10 mouse cellular contexts compared by ENCODE assay signal in genomic region chr13:62908163-62908559, GRCm38 (mm10). TPM values are rescaled to one million over a fixed set of nuclear protein-coding genes. Genes with fewer than 3 reads are reported as not detected.
DNase-seq lines count a peak whose midpoint lies in the region; ATAC-seq and TF ChIP-seq lines count a peak whose summit lies in the region.
"Had no signal": no experiment of that assay in that cellular context is flagged by ENCODE, and none has a peak within 500 bp of the region (broad histone marks: within the 10 kb centered on the region; RNA-seq: fewer than 3 reads in every experiment).

No protein-coding gene starts in this region.

- no peaks in the 10 kb centered on the region for H3K27me3 ChIP-seq in intestine, postnatal 0 days (replicated peaks; ENCODE audit: control insufficient read depth, insufficient read depth, low read length)
- H3K27me3 ChIP-seq in heart, embryonic 12.5 days (replicated peaks): no peaks in the 10 kb centered on the region

- no peaks in the 10 kb centered on the region for H3K36me3 ChIP-seq in intestine, postnatal 0 days (ENCODE audit: control insufficient read depth, insufficient read depth)
- no peaks in the 10 kb centered on the region for H3K36me3 ChIP-seq in heart, embryonic 12.5 days

- 14% methylated on average over 8 of the region's 8 CpGs for WGBS in intestine, postnatal 0 days
- 38% methylated on average over 8 of the region's 8 CpGs for WGBS in heart, embryonic 12.5 days

- TF ChIP-seq CTCF in intestine, postnatal 0 days (IDR thresholded peaks at IDR 0.05; ENCODE audit: low read depth): no peak

- 0 out of 2 replicates have a peak, but pooled peaks cover 4% of the 10 kb centered on the region for H3K4me1 ChIP-seq in intestine, postnatal 0 days (replicated peaks; ENCODE audit: control insufficient read depth, insufficient read depth, low read length)
- peaks cover 6% of the 10 kb centered on the region; the same call in 1 of the 2 replicates for H3K4me1 ChIP-seq in heart, embryonic 12.5 days (replicated peaks)

- no peak overlapping the region for H3K9ac ChIP-seq in intestine, postnatal 0 days (ENCODE audit: low read depth, low read length)
- no peak overlapping the region for H3K9ac ChIP-seq in heart, embryonic 12.5 days

- ATAC-seq in intestine, postnatal 0 days: peak; percentile 97
- ATAC-seq in monocyte, adult 5-6 weeks (replicated peaks; ENCODE audit: insufficient number of reproducible peaks, low FRiP score, low TSS enrichment, poor library complexity, severe bottlenecking): no peak
- ATAC-seq in heart, embryonic 12.5 days (ENCODE audit: insufficient number of reproducible peaks, low FRiP score): no peak
- ATAC-seq: Patski had no signal

- peak; percentile 20 to 36 for DNase-seq in urinary bladder, postnatal 36 days (ENCODE audit: low spot score in 2 of 2)
- DNase-seq in urinary bladder, postnatal 4 days (ENCODE audit: low spot score in 2 of 2): no peak
- DNase-seq in lung, adult 18-20 months: peak; percentile 58 to 77
- DNase-seq in yolk sac, embryonic 10.5 days (ENCODE audit: low spot score): peak; percentile 88
- no peak for DNase-seq in gastrocnemius, postnatal 4 days (ENCODE audit: low spot score in 2 of 2)

- H3K4me2 ChIP-seq in intestine, postnatal 0 days (replicated peaks; ENCODE audit: low read depth): 0 out of 2 replicates have a peak overlapping the region, but pooled peaks have one; percentile 1
- H3K4me2 ChIP-seq in heart, embryonic 12.5 days: no peak overlapping the region

- peak overlapping the region; percentile 87 for H3K27ac ChIP-seq in intestine, postnatal 0 days (ENCODE audit: low read depth, low read length)
- no peak overlapping the region for H3K27ac ChIP-seq in heart, embryonic 12.5 days (ENCODE audit: poor library complexity, severe bottlenecking)
- H3K27ac ChIP-seq: heart, adult 2 months had no signal

- no peak overlapping the region for H3K4me3 ChIP-seq in intestine, postnatal 0 days (ENCODE audit: low read depth, low read length)
- no peak overlapping the region for H3K4me3 ChIP-seq in heart, embryonic 12.5 days
- H3K4me3 ChIP-seq: heart, adult 2 months had no signal

- no peaks in the 10 kb centered on the region for H3K9me3 ChIP-seq in intestine, postnatal 0 days (ENCODE audit: control insufficient read depth)
- no peaks in the 10 kb centered on the region for H3K9me3 ChIP-seq in heart, embryonic 12.5 days (replicated peaks)

RNA-seq across cellular contexts. Expression of gene Fbp1, which starts 20.1 kb away (rescaled TPM):
- polyA plus RNA-seq in intestine, postnatal 0 days (2015; fragmentation: Nextera tagmentation; extraction: Ambion mirVana): 529 and 593 TPM in 2 replicates
- 1 to 10 TPM in 1 of 2 experiments, under 1 TPM in 1; 0.61 to 4.6 TPM for total RNA-seq in gastrocnemius, postnatal 4 days (2021)
- total RNA-seq in monocyte, adult 5-6 weeks (2017): 0.86 TPM in 1 of 3 replicates, not detected in the others
- polyA plus RNA-seq in heart, embryonic 12.5 days (2016; fragmentation: Nextera tagmentation; extraction: Ambion mirVana): 0.22 TPM in 1 of 2 replicates, not detected in the other
- total RNA-seq: heart, adult 2 months had no signal
- polyA plus RNA-seq: Patski had no signal

RNA-seq across cellular contexts. Expression of gene Fbp2, which starts 49.9 kb away (rescaled TPM):
- polyA plus RNA-seq in intestine, postnatal 0 days (2015; fragmentation: Nextera tagmentation; extraction: Ambion mirVana): 474 and 501 TPM in 2 replicates
- 100 to 1,000 TPM; 222 to 224 TPM for total RNA-seq in gastrocnemius, postnatal 4 days (2021)
- not detected in 3 replicates for total RNA-seq in monocyte, adult 5-6 weeks (2017)
- polyA plus RNA-seq in heart, embryonic 12.5 days (2016; fragmentation: Nextera tagmentation; extraction: Ambion mirVana): 0.20 TPM in 1 of 2 replicates, not detected in the other

RNA-seq across cellular contexts. Expression of gene 2010111I01Rik, which starts 56.5 kb away (rescaled TPM):
- 72.7 and 73.3 TPM in 2 replicates for polyA plus RNA-seq in intestine, postnatal 0 days (2015; fragmentation: Nextera tagmentation; extraction: Ambion mirVana)
- total RNA-seq in gastrocnemius, postnatal 4 days (2021): 100 to 1,000 TPM; 105 to 158 TPM
- 27.0 to 41.7 TPM (median 31.3 TPM) in 3 replicates for total RNA-seq in monocyte, adult 5-6 weeks (2017)
- 53.5 and 53.8 TPM in 2 replicates for polyA plus RNA-seq in heart, embryonic 12.5 days (2016; fragmentation: Nextera tagmentation; extraction: Ambion mirVana)

Comparison
In these comparisons a context has a peak if more than half of its experiments do, and no peak if none do; other contexts are left out.
1. DNase-seq: peak in urinary bladder, postnatal 36 days (2 of 2), lung, adult 18-20 months (2 of 2) and yolk sac, embryonic 10.5 days (single experiment); none in urinary bladder, postnatal 4 days (0 of 2) and gastrocnemius, postnatal 4 days (0 of 2).
2. RNA of gene Fbp2, which starts 49.9 kb away (total RNA-seq): 222 to 224 TPM in gastrocnemius, postnatal 4 days; not detected in monocyte, adult 5-6 weeks; every median in the first group is over 100 times any median in the second.